Mouse (Mus musculus): ENCODE measurements around the gene Ntng2.

The Ntng2 gene

GRCm38 (mm10) chr2:29252599-29253204 is at the start of gene Ntng2:
Ntng2 (minus strand) TSS chr2:29253005.
- no peak for DNase-seq (ENCODE audit: low spot score)

- DNase-seq (ENCODE audit: low spot score): no peak
Measured at GRCm38 (mm10) chr2:29295557-29295956, 42.8 kb upstream of the Ntng2 start.

- no peak for DNase-seq (ENCODE audit: low spot score)
Measured at GRCm38 (mm10) chr2:29287651-29288050, 34.8 kb upstream of the Ntng2 start.

- DNase-seq (ENCODE audit: low spot score): no peak
Measured at GRCm38 (mm10) chr2:29277703-29278121, 24.9 kb upstream of the Ntng2 start.

GRCm38 (mm10) chr2:29271803-29272518 is 19.2 kb upstream of the Ntng2 start:
- DNase-seq (ENCODE audit: low spot score): peak; percentile 18

GRCm38 (mm10) chr2:29271098-29271497 is 18.3 kb upstream of the Ntng2 start:
- no peak for DNase-seq (ENCODE audit: low spot score)

GRCm38 (mm10) chr2:29266810-29267209 is 14.0 kb upstream of the Ntng2 start:
- no peak for DNase-seq (ENCODE audit: low spot score)

GRCm38 (mm10) chr2:29262436-29262915 is 9.7 kb upstream of the Ntng2 start:
- no peak for DNase-seq (ENCODE audit: low spot score)

GRCm38 (mm10) chr2:29261126-29261525 is 8.3 kb upstream of the Ntng2 start:
- DNase-seq (ENCODE audit: low spot score): no peak

- no peak for DNase-seq (ENCODE audit: low spot score)
Measured at GRCm38 (mm10) chr2:29253205-29253865, 530 bp upstream of the Ntng2 start.

GRCm38 (mm10) chr2:29252059-29252598 is 676 bp downstream of the Ntng2 start:
- DNase-seq (ENCODE audit: low spot score): peak; percentile 4

GRCm38 (mm10) chr2:29251095-29252058 is 1.4 kb downstream of the Ntng2 start:
- no peak for DNase-seq (ENCODE audit: low spot score)

GRCm38 (mm10) chr2:29250263-29251094 is 2.3 kb downstream of the Ntng2 start:
- DNase-seq (ENCODE audit: low spot score): no peak

GRCm38 (mm10) chr2:29249852-29250251 is 3.0 kb downstream of the Ntng2 start:
- DNase-seq (ENCODE audit: low spot score): no peak

GRCm38 (mm10) chr2:29248551-29248950 is 4.3 kb downstream of the Ntng2 start:
- no peak for DNase-seq (ENCODE audit: low spot score)

- peak; percentile 32 for DNase-seq (ENCODE audit: low spot score)
Measured at GRCm38 (mm10) chr2:29247386-29247785, 5.4 kb downstream of the Ntng2 start.

GRCm38 (mm10) chr2:29246891-29247290 is 5.9 kb downstream of the Ntng2 start:
- DNase-seq (ENCODE audit: low spot score): no peak

- DNase-seq (ENCODE audit: low spot score): no peak
Measured at GRCm38 (mm10) chr2:29246275-29246674, 6.5 kb downstream of the Ntng2 start.

GRCm38 (mm10) chr2:29245341-29245779 is 7.4 kb downstream of the Ntng2 start:
- no peak for DNase-seq (ENCODE audit: low spot score)

- no peak for DNase-seq (ENCODE audit: low spot score)
Measured at GRCm38 (mm10) chr2:29239329-29239728, 13.5 kb downstream of the Ntng2 start.

GRCm38 (mm10) chr2:29237623-29238022 is 15.2 kb downstream of the Ntng2 start:
- DNase-seq (ENCODE audit: low spot score): peak; percentile 58

Data from adipocyte (in vitro differentiated cells).